Mouse (Mus musculus): ENCODE measurements around the gene Abcg4. TPM values are rescaled to one million over a fixed set of nuclear protein-coding genes. Genes with fewer than 3 reads are reported as not detected.

The Abcg4 gene
- polyA plus RNA-seq, 1 experiment from 2014 or later: 4.5 TPM

GRCm38 (mm10) chr9:44269973-44270372 is 18.4 kb downstream of the Abcg4 start:
- no peak overlapping the region for H3K27ac ChIP-seq (replicated peaks; ENCODE audit: low read depth, low read length)
- no peaks in the 10 kb centered on the region for H3K27me3 ChIP-seq (replicated peaks; ENCODE audit: control insufficient read depth, insufficient read depth, low read length)

DNA sequence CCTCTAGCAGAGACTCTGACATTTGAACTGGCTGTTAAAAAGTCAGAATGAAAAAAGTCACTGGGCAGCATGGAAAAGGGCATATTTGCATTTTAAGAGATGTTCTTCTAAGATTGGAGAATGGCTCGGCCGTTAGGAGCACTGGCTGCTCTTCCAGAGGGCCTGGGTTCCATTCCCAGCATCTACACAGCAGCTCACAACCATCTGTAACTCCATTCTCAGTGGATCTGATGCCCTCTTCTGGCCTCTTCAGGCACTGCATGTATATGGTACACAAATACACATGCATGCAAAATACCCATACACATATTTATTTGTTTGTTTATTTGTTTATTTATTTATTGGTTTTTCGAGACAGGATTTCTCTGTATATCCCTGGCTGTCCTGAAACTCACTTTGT is 19.3 kb downstream of the Abcg4 start:
- H3K4me3 ChIP-seq (ENCODE audit: low read depth, low read length): no peak overlapping the region
- ATAC-seq (ENCODE audit: low read depth) (no peak), DNase-seq (ENCODE audit: low spot score) (no peak)
- WGBS: 77% methylated on average over 3 of the region's 3 CpGs
- H3K27ac ChIP-seq (replicated peaks; ENCODE audit: low read depth, low read length): no peak overlapping the region
- H3K9ac ChIP-seq (ENCODE audit: low read depth, low read length): no peak overlapping the region
- peaks cover 6% of the 10 kb centered on the region; the same call in 1 of the 2 replicates for H3K9me3 ChIP-seq (ENCODE audit: control insufficient read depth, low read length)
- H3K27me3 ChIP-seq (replicated peaks; ENCODE audit: control insufficient read depth, insufficient read depth, low read length): no peaks in the 10 kb centered on the region
- peaks cover 8% of the 10 kb centered on the region for H3K4me1 ChIP-seq (ENCODE audit: control insufficient read depth, insufficient read depth, low read length)
- no peaks in the 10 kb centered on the region for H3K36me3 ChIP-seq (ENCODE audit: control insufficient read depth, insufficient read depth, low read length)
- no peak overlapping the region for H3K4me2 ChIP-seq (ENCODE audit: low read depth, low read length)

More at GRCm38 (mm10) chr9:44269973-44270372, 18.4 kb downstream of the Abcg4 start:
- ATAC-seq (ENCODE audit: low read depth) (no peak), DNase-seq (ENCODE audit: low spot score) (no peak)
- Histone ChIP-seq H3K4me2 (ENCODE audit: low read depth, low read length) (no peak overlapping the region), H3K9ac (ENCODE audit: low read depth, low read length) (no peak overlapping the region), H3K36me3 (ENCODE audit: control insufficient read depth, insufficient read depth, low read length) (no peaks in the 10 kb centered on the region), H3K4me1 (ENCODE audit: control insufficient read depth, insufficient read depth, low read length) (peaks cover 8% of the 10 kb centered on the region), H3K4me3 (ENCODE audit: low read depth, low read length) (no peak overlapping the region), H3K9me3 (ENCODE audit: control insufficient read depth, low read length) (peaks cover 6% of the 10 kb centered on the region; the same call in 1 of the 2 replicates)
- WGBS: 92% methylated on average over 4 of the region's 4 CpGs

DNA sequence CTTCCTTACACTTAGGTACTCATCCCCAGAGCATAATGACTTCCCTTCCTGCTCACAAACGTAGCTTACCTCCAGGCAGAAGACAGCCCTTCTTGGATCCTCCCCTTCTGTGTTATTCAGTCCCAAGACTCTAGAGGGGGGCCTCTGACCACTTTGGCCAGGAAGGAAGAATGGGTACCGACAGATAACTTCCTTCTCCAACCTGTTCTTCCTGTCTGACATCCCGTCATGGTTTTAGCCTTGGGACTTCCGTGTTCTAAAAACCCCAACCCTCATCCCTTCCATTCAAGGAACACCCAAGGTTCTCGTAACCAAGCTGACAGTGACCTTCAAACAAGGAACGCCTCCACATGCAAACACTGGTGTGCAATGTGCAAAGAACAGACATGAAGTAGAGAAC is 20.0 kb downstream of the Abcg4 start, which contains the start of gene Nlrx1:
Gene Nlrx1 (minus strand): TSS at position 168 of the 400 bp plus-strand sequence.
- WGBS: 63% methylated on average over 6 of the region's 6 CpGs
- Histone ChIP-seq H3K27ac (replicated peaks; ENCODE audit: low read depth, low read length) (peak within 1 kb of the TSS; percentile 84), H3K36me3 (ENCODE audit: control insufficient read depth, insufficient read depth, low read length) (peaks cover 2% of the 10 kb centered on the region; the same call in 1 of the 2 replicates), H3K4me2 (ENCODE audit: low read depth, low read length) (peak within 1 kb of the TSS; percentile 78), H3K4me1 (ENCODE audit: control insufficient read depth, insufficient read depth, low read length) (peaks cover 8% of the 10 kb centered on the region), H3K27me3 (replicated peaks; ENCODE audit: control insufficient read depth, insufficient read depth, low read length) (no peaks in the 10 kb centered on the region), H3K4me3 (ENCODE audit: low read depth, low read length) (peak within 1 kb of the TSS; percentile 48), H3K9ac (ENCODE audit: low read depth, low read length) (peak within 1 kb of the TSS; percentile 84), H3K9me3 (ENCODE audit: control insufficient read depth, low read length) (peaks cover 6% of the 10 kb centered on the region; the same call in 1 of the 2 replicates)
- 0 out of 2 replicates have a peak, but pooled peaks have one; percentile 13 for ATAC-seq (ENCODE audit: low read depth)
- peak; percentile 44 for DNase-seq (ENCODE audit: low spot score)

DNA sequence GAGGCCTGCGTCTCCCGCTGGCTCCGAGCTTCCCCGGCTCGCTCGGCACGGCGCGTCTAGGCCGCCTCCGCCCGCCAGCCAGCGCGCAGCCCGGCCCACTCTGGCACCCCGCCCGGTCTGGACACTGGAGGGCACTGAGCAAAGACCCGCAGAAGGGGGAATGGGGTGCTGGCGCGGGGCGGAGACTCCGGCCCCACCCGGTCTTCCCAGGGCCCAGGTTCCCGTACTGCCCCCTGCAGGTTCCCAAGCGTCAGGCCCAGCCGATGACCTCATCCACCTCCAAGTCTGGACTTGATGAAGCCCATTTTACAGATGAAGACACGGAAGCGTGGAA is 20.4 kb downstream of the Abcg4 start:
- H3K4me3 ChIP-seq (ENCODE audit: low read depth, low read length): peak overlapping the region; percentile 48
- H3K27ac ChIP-seq (replicated peaks; ENCODE audit: low read depth, low read length): peak overlapping the region; percentile 84
- H3K9ac ChIP-seq (ENCODE audit: low read depth, low read length): peak overlapping the region; percentile 84
- DNase-seq (ENCODE audit: low spot score) (peak; percentile 92), ATAC-seq (ENCODE audit: low read depth) (peak; percentile 91)
- H3K4me2 ChIP-seq (ENCODE audit: low read depth, low read length): peak overlapping the region; percentile 78
- 8% methylated on average over 17 of the region's 28 CpGs for WGBS
- H3K9me3 ChIP-seq (ENCODE audit: control insufficient read depth, low read length): peaks cover 6% of the 10 kb centered on the region; the same call in 1 of the 2 replicates
- no peaks in the 10 kb centered on the region for H3K27me3 ChIP-seq (replicated peaks; ENCODE audit: control insufficient read depth, insufficient read depth, low read length)
- H3K4me1 ChIP-seq (ENCODE audit: control insufficient read depth, insufficient read depth, low read length): peaks cover 8% of the 10 kb centered on the region
- peaks cover 5% of the 10 kb centered on the region; the same call in 1 of the 2 replicates for H3K36me3 ChIP-seq (ENCODE audit: control insufficient read depth, insufficient read depth, low read length)

DNA sequence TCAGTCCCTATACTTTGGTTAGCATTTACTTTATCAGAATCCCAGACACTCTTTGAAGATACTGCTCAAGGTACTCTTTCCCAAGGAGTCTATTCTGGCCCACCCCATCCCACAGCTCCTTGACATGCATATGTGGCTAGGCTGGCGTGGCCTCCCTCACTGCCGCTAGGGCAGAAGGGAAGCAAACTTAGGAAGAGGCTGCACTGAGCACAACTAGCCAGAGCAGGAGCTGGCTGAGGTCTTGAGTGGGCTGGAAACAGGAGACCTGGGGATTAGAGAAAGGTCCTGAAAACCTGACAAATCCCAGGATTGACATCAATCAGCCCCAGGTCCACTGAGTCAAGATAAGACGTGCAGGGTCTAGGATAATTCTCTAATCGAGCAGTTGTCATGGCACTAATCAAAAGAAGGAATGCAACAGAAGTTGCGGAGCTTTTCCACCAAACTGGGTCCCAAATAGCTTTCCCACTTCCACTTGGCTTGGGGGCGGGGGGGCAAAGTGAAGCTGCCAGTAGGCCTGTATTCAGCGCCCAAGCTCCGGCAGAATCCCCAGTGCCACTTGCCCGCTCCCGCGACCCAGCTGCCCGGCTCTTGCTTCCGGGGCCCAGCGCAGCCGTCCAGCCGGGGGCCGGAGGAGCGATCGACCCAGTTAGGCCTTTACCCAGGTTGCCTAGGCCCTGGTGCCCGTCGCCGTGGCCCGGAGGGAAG is 20.9 kb downstream of the Abcg4 start:
- peaks cover 6% of the 10 kb centered on the region; the same call in 1 of the 2 replicates for H3K9me3 ChIP-seq (ENCODE audit: control insufficient read depth, low read length)
- peak overlapping the region; percentile 48 for H3K4me3 ChIP-seq (ENCODE audit: low read depth, low read length)
- WGBS: 20% methylated on average over 11 of the region's 23 CpGs
- ATAC-seq (ENCODE audit: low read depth) (peak; percentile 31; the same call in 1 of the 2 replicates), DNase-seq (ENCODE audit: low spot score) (peak; percentile 52)
- H3K4me1 ChIP-seq (ENCODE audit: control insufficient read depth, insufficient read depth, low read length): peaks cover 8% of the 10 kb centered on the region
- peak overlapping the region; percentile 84 for H3K9ac ChIP-seq (ENCODE audit: low read depth, low read length)
- no peaks in the 10 kb centered on the region for H3K27me3 ChIP-seq (replicated peaks; ENCODE audit: control insufficient read depth, insufficient read depth, low read length)
- peak overlapping the region; percentile 78 for H3K4me2 ChIP-seq (ENCODE audit: low read depth, low read length)
- peak overlapping the region; percentile 84 for H3K27ac ChIP-seq (replicated peaks; ENCODE audit: low read depth, low read length)
- peaks cover 5% of the 10 kb centered on the region; the same call in 1 of the 2 replicates for H3K36me3 ChIP-seq (ENCODE audit: control insufficient read depth, insufficient read depth, low read length)

DNA sequence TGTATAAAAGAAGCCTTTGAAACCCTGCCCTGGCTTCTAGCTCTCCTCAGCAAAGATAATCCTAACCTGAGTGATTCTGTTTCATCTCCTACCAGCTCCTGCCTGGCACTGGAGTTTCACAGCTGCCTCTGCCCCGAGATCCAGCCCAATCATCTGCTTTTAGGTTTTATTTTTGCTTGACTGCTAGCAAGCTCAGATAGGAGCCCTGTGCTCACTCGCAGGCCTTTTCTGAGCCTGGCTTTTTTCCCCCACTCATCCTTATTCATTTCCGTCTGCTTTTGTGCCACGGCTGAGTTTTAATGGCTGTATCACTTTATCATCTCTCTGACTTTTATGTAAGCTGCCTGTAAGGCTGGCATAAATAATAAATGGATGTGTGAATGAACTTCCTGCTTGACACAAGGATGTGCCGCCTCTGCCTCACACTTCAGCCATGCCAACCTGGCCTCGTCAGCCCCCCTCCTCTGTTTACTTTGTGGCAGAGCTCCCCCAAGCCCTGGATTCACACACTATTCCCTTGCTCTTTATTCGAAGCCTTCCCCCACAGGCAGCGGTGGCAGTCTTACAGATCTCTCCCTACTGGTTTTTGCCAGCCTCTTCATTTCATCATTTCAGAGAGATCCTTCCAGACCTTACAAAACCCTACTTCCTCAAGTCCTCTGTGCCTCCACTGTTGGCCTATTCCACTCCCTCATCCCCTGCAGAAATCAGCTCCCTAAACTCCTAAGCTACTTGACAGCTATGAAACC is 21.8 kb downstream of the Abcg4 start:
- Histone ChIP-seq H3K9ac (ENCODE audit: low read depth, low read length) (peak overlapping the region; percentile 84; the same call in 1 of the 2 replicates), H3K4me1 (ENCODE audit: control insufficient read depth, insufficient read depth, low read length) (peaks cover 8% of the 10 kb centered on the region), H3K4me2 (ENCODE audit: low read depth, low read length) (peak overlapping the region; percentile 78), H3K27ac (replicated peaks; ENCODE audit: low read depth, low read length) (no peak overlapping the region; the same call in 1 of the 2 replicates), H3K36me3 (ENCODE audit: control insufficient read depth, insufficient read depth, low read length) (peaks cover 5% of the 10 kb centered on the region; the same call in 1 of the 2 replicates), H3K27me3 (replicated peaks; ENCODE audit: control insufficient read depth, insufficient read depth, low read length) (no peaks in the 10 kb centered on the region), H3K9me3 (ENCODE audit: control insufficient read depth, low read length) (peaks cover 6% of the 10 kb centered on the region; the same call in 1 of the 2 replicates), H3K4me3 (ENCODE audit: low read depth, low read length) (peak overlapping the region; percentile 48)
- WGBS: 68% methylated on average over 8 of the region's 8 CpGs
- ATAC-seq (ENCODE audit: low read depth): no peak
- DNase-seq (ENCODE audit: low spot score): no peak

DNA sequence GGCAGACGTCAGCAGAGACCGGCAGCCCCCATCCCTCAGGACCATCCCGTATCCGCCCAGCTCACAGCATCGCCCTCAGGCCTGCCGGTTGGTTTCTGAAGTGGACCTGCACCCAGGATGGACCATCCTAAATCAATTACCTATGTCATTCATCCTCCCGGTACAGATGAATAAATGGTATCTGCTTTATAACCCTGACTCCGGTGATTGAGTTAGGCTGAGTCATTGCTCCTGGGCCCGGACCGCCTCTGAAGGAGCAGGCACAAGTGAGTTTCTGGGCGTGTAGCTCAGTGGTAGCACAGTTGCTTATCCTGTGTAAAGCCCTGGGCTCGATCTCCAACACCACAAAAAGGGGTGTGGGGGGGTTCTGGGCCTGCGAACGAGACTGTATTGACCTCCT is 27.0 kb downstream of the Abcg4 start:
- H3K36me3 ChIP-seq (ENCODE audit: control insufficient read depth, insufficient read depth, low read length): peaks cover 5% of the 10 kb centered on the region; the same call in 1 of the 2 replicates
- H3K4me2 ChIP-seq (ENCODE audit: low read depth, low read length): no peak overlapping the region
- H3K27me3 ChIP-seq (replicated peaks; ENCODE audit: control insufficient read depth, insufficient read depth, low read length): no peaks in the 10 kb centered on the region
- no peaks in the 10 kb centered on the region for H3K4me1 ChIP-seq (ENCODE audit: control insufficient read depth, insufficient read depth, low read length)
- no peak overlapping the region for H3K4me3 ChIP-seq (ENCODE audit: low read depth, low read length)
- DNase-seq (ENCODE audit: low spot score) (no peak), ATAC-seq (ENCODE audit: low read depth) (no peak)
- WGBS: 87% methylated on average over 14 of the region's 14 CpGs
- no peak overlapping the region for H3K9ac ChIP-seq (ENCODE audit: low read depth, low read length)
- H3K27ac ChIP-seq (replicated peaks; ENCODE audit: low read depth, low read length): no peak overlapping the region
- no peaks in the 10 kb centered on the region for H3K9me3 ChIP-seq (ENCODE audit: control insufficient read depth, low read length)

GRCm38 (mm10) chr9:44259014-44259413 is 29.4 kb downstream of the Abcg4 start:
- Histone ChIP-seq H3K27ac (replicated peaks; ENCODE audit: low read depth, low read length) (no peak overlapping the region), H3K4me1 (ENCODE audit: control insufficient read depth, insufficient read depth, low read length) (peaks cover 13% of the 10 kb centered on the region), H3K27me3 (replicated peaks; ENCODE audit: control insufficient read depth, insufficient read depth, low read length) (no peaks in the 10 kb centered on the region), H3K36me3 (ENCODE audit: control insufficient read depth, insufficient read depth, low read length) (peaks cover 5% of the 10 kb centered on the region; the same call in 1 of the 2 replicates), H3K4me3 (ENCODE audit: low read depth, low read length) (no peak overlapping the region), H3K9ac (ENCODE audit: low read depth, low read length) (no peak overlapping the region), H3K4me2 (ENCODE audit: low read depth, low read length) (no peak overlapping the region), H3K9me3 (ENCODE audit: control insufficient read depth, low read length) (no peaks in the 10 kb centered on the region)
- ATAC-seq (ENCODE audit: low read depth): no peak
- WGBS: 82% methylated on average over 10 of the region's 10 CpGs
- no peak for DNase-seq (ENCODE audit: low spot score)
